Mouse (Mus musculus): Measurements from ENCODE around the gene Map3k13.

DNA sequence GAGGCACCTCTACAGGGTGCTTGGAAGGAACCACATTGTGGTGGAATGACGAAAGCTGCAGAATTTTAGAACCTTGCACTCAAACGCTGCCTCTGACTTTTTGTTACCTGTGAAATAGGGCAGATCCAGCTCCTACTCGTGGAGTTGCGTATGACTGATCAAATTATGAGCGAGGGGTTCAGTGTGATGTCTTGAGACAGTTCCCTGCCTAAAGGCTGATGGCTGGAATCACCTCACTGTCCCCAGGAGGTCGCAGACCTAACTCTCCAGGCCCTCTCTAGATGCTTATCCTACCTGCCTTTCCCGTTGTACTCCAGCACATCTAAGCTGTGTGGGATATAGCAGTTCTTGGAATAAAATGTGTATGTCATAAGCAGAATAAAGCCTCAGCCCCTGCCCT, 111.8 kb downstream of the Map3k13 start:
- TF ChIP-seq CTCF (IDR thresholded peaks at IDR 0.05; ENCODE audit: control insufficient read depth, insufficient read depth, insufficient replicate concordance, low read depth, low read length): no peak
- no peak for TF ChIP-seq POLR2A (IDR thresholded peaks at IDR 0.05; ENCODE audit: control insufficient read depth, low read depth, low read length)
